Mouse (Mus musculus) forebrain, embryonic 12.5 days (tissue): Measurements from ENCODE around the gene Kcnip1. TPM values are rescaled to one million over a fixed set of nuclear protein-coding genes. Genes with fewer than 3 reads are reported as not detected.
A peak's percentile ranks its signal among the peaks of the same experiment; 100 is the strongest.

Experiments
- ATAC-seq: fragments of 200-750 bp; cut with Nextera tagmentation; 2 replicates; pipeline ENCODE4 v1.8.0; 2017; ENCODE audit warnings: moderate TSS enrichment; ENCODE audit not compliant: low FRiP score
- H3K27ac ChIP-seq: fragments of 300-500 bp; sonication (generic); 2 replicates; pipeline ENCODE4 v1.5.1; 2016; ENCODE audit warnings: mild to moderate bottlenecking
- H3K27me3 ChIP-seq: fragments of 300-500 bp; sonication (generic); 2 replicates; pipeline ENCODE4 v1.6.1; 2016; ENCODE audit warnings: mild to moderate bottlenecking
- H3K36me3 ChIP-seq: fragments of 300-500 bp; sonication (generic); replicated peaks from 2 replicates; pipeline ENCODE4 v1.6.1; 2016; ENCODE audit warnings: mild to moderate bottlenecking
- H3K4me1 ChIP-seq: fragments of 300-500 bp; sonication (generic); 2 replicates; pipeline ENCODE4 v1.6.1; 2016
- H3K4me2 ChIP-seq: fragments of 300-500 bp; sonication (generic); 2 replicates; pipeline ENCODE4 v1.6.1; 2016; ENCODE audit warnings: mild to moderate bottlenecking, moderate library complexity
- H3K4me3 ChIP-seq: fragments of 300-500 bp; sonication (generic); replicated peaks from 2 replicates; pipeline ENCODE4 v1.5.1; 2016; ENCODE audit warnings: mild to moderate bottlenecking
- H3K9ac ChIP-seq: fragments of 300-500 bp; sonication (generic); 2 replicates; pipeline ENCODE4 v1.6.1; 2016; ENCODE audit warnings: mild to moderate bottlenecking
- H3K9me3 ChIP-seq: fragments of 300-500 bp; sonication (generic); 2 replicates; pipeline ENCODE4 v1.6.1; 2016
- WGBS: fragments of 180-500 bp; shearing (Covaris S2); methylation state at CpG from one replicate; pipeline ENCODE4 v1.1.7; 2016; 5-methylcytosine and 5-hydroxymethylcytosine counted together
- polyA plus RNA-seq: library from polyadenylated mRNA; unstranded; fragments of >200 nt; fragmentation: Nextera tagmentation; extraction: Ambion mirVana; gene quantifications from 2 replicates; pipeline ENCODE4 v1.2.1, GENCODE M21; 2016

Gene Kcnip1
- polyA plus RNA-seq, 1 experiment from 2014 or later, result 16.3 TPM

- no peak overlapping the region for H3K4me2 ChIP-seq
- no peak for ATAC-seq
- H3K27me3 ChIP-seq, result peaks cover 27% of the 10 kb centered on the region
- H3K36me3 ChIP-seq, result no peaks in the 10 kb centered on the region
- 93% methylated on average over 3 of the region's 3 CpGs for WGBS
- H3K27ac ChIP-seq, result no peak overlapping the region
- no peak overlapping the region for H3K4me3 ChIP-seq
- H3K4me1 ChIP-seq, result peaks cover 15% of the 10 kb centered on the region
- H3K9me3 ChIP-seq, result no peaks in the 10 kb centered on the region
- no peak overlapping the region for H3K9ac ChIP-seq
These were observed 153.9 kb downstream of the Kcnip1 start for GRCm38 (mm10) chr11:33839049-33839448.

- Histone ChIP-seq H3K4me3 (no peak overlapping the region), H3K27me3 (no peaks in the 10 kb centered on the region), H3K36me3 (no peaks in the 10 kb centered on the region), H3K9ac (no peak overlapping the region), H3K4me1 (peaks cover 13% of the 10 kb centered on the region), H3K9me3 (no peaks in the 10 kb centered on the region), H3K27ac (no peak overlapping the region), H3K4me2 (no peak overlapping the region)
- 84% methylated on average over 2 of the region's 2 CpGs for WGBS
- no peak for ATAC-seq
These were observed 163.2 kb downstream of the Kcnip1 start for GRCm38 (mm10) chr11:33829774-33830173.

GRCm38 (mm10) chr11:33827829-33828206 is 165.1 kb downstream of the Kcnip1 start:
- Histone ChIP-seq H3K9me3 (no peaks in the 10 kb centered on the region), H3K27ac (peak overlapping the region; percentile 57; the same call in 1 of the 2 replicates), H3K4me1 (peaks cover 13% of the 10 kb centered on the region), H3K36me3 (no peaks in the 10 kb centered on the region), H3K9ac (no peak overlapping the region), H3K4me3 (no peak overlapping the region), H3K4me2 (no peak overlapping the region), H3K27me3 (no peaks in the 10 kb centered on the region)
- WGBS, result 72% methylated on average over 6 of the region's 6 CpGs
- no peak for ATAC-seq

GRCm38 (mm10) chr11:33827085-33827828 is 165.7 kb downstream of the Kcnip1 start:
- Histone ChIP-seq H3K36me3 (no peaks in the 10 kb centered on the region), H3K4me3 (no peak overlapping the region), H3K9ac (no peak overlapping the region), H3K4me1 (peaks cover 13% of the 10 kb centered on the region), H3K27ac (peak overlapping the region; percentile 57; the same call in 1 of the 2 replicates), H3K9me3 (no peaks in the 10 kb centered on the region), H3K27me3 (no peaks in the 10 kb centered on the region), H3K4me2 (no peak overlapping the region)
- peak; percentile 33; the same call in 1 of the 2 replicates for ATAC-seq
- WGBS, result 57% methylated on average over 12 of the region's 12 CpGs

- no peak overlapping the region for H3K4me3 ChIP-seq
- H3K9ac ChIP-seq, result no peak overlapping the region
- no peaks in the 10 kb centered on the region for H3K36me3 ChIP-seq
- no peak overlapping the region for H3K27ac ChIP-seq
- ATAC-seq, result no peak
- no peaks in the 10 kb centered on the region for H3K27me3 ChIP-seq
- no peak overlapping the region for H3K4me2 ChIP-seq
- no peaks in the 10 kb centered on the region for H3K9me3 ChIP-seq
- 72% methylated on average over 6 of the region's 6 CpGs for WGBS
- peaks cover 13% of the 10 kb centered on the region for H3K4me1 ChIP-seq
These were observed 168.2 kb downstream of the Kcnip1 start for GRCm38 (mm10) chr11:33824739-33825138.

GRCm38 (mm10) chr11:33821331-33821730 is 171.6 kb downstream of the Kcnip1 start:
- H3K36me3 ChIP-seq, result no peaks in the 10 kb centered on the region
- no peaks in the 10 kb centered on the region for H3K4me1 ChIP-seq
- WGBS, result 90% methylated on average over 5 of the region's 5 CpGs
- H3K27me3 ChIP-seq, result no peaks in the 10 kb centered on the region
- no peaks in the 10 kb centered on the region for H3K9me3 ChIP-seq
- H3K9ac ChIP-seq, result no peak overlapping the region
- no peak overlapping the region for H3K27ac ChIP-seq
- no peak overlapping the region for H3K4me2 ChIP-seq
- H3K4me3 ChIP-seq, result no peak overlapping the region
- ATAC-seq, result no peak

GRCm38 (mm10) chr11:33820876-33821275 is 172.1 kb downstream of the Kcnip1 start:
- ATAC-seq, result no peak
- Histone ChIP-seq H3K4me2 (no peak overlapping the region), H3K4me3 (no peak overlapping the region)

GRCm38 (mm10) chr11:33818861-33819503 is 174.0 kb downstream of the Kcnip1 start:
- 45% methylated on average over 5 of the region's 5 CpGs for WGBS
- H3K9me3 ChIP-seq, result no peaks in the 10 kb centered on the region
- ATAC-seq, result no peak
- H3K27ac ChIP-seq, result no peak overlapping the region
- H3K4me3 ChIP-seq, result no peak overlapping the region
- no peak overlapping the region for H3K4me2 ChIP-seq
- H3K4me1 ChIP-seq, result no peaks in the 10 kb centered on the region
- H3K36me3 ChIP-seq, result no peaks in the 10 kb centered on the region
- no peak overlapping the region for H3K9ac ChIP-seq
- no peaks in the 10 kb centered on the region for H3K27me3 ChIP-seq

More at GRCm38 (mm10) chr11:33820876-33821275, 172.1 kb downstream of the Kcnip1 start:
- Histone ChIP-seq H3K4me1 (no peaks in the 10 kb centered on the region), H3K27ac (no peak overlapping the region), H3K9ac (no peak overlapping the region), H3K9me3 (no peaks in the 10 kb centered on the region), H3K27me3 (no peaks in the 10 kb centered on the region), H3K36me3 (no peaks in the 10 kb centered on the region)
- WGBS, result 90% methylated on average over 7 of the region's 7 CpGs

GRCm38 (mm10) chr11:33816020-33816419 is 176.9 kb downstream of the Kcnip1 start:
- Histone ChIP-seq H3K4me1 (no peaks in the 10 kb centered on the region), H3K9me3 (no peaks in the 10 kb centered on the region), H3K4me3 (no peak overlapping the region), H3K9ac (no peak overlapping the region), H3K27me3 (no peaks in the 10 kb centered on the region), H3K4me2 (no peak overlapping the region), H3K36me3 (no peaks in the 10 kb centered on the region), H3K27ac (no peak overlapping the region)
- ATAC-seq, result no peak
- 47% methylated on average over 3 of the region's 3 CpGs for WGBS

GRCm38 (mm10) chr11:33810105-33810504 is 182.8 kb downstream of the Kcnip1 start:
- Histone ChIP-seq H3K9me3 (no peaks in the 10 kb centered on the region), H3K27ac (no peak overlapping the region), H3K4me1 (no peaks in the 10 kb centered on the region), H3K9ac (no peak overlapping the region), H3K36me3 (no peaks in the 10 kb centered on the region), H3K4me2 (no peak overlapping the region), H3K27me3 (no peaks in the 10 kb centered on the region), H3K4me3 (no peak overlapping the region)
- ATAC-seq, result no peak
- WGBS, result 79% methylated on average over 7 of the region's 7 CpGs

- Histone ChIP-seq H3K27ac (0 out of 2 replicates have a peak overlapping the region, but pooled peaks have one; percentile 19), H3K9ac (no peak overlapping the region), H3K36me3 (no peaks in the 10 kb centered on the region), H3K9me3 (no peaks in the 10 kb centered on the region), H3K27me3 (no peaks in the 10 kb centered on the region), H3K4me3 (no peak overlapping the region), H3K4me2 (no peak overlapping the region), H3K4me1 (peaks cover 24% of the 10 kb centered on the region)
- 40% methylated on average over 2 of the region's 2 CpGs for WGBS
- peak; percentile 33; the same call in 1 of the 2 replicates for ATAC-seq
These were observed 189.9 kb downstream of the Kcnip1 start for GRCm38 (mm10) chr11:33803093-33803492.

- Histone ChIP-seq H3K36me3 (no peaks in the 10 kb centered on the region), H3K9me3 (no peaks in the 10 kb centered on the region), H3K27me3 (no peaks in the 10 kb centered on the region), H3K4me3 (no peak overlapping the region), H3K4me1 (peaks cover 28% of the 10 kb centered on the region), H3K9ac (no peak overlapping the region), H3K27ac (no peak overlapping the region), H3K4me2 (no peak overlapping the region)
- no peak for ATAC-seq
- 74% methylated on average over 10 of the region's 10 CpGs for WGBS
These were observed 192.4 kb downstream of the Kcnip1 start for GRCm38 (mm10) chr11:33800436-33801088.
